Mouse (Mus musculus) cerebellum, adult 2 months (tissue): ENCODE measurements around the gene Agrn.

Source experiments
- CTCF ChIP-seq: fragments of 200-500 bp; IDR thresholded peaks from 2 replicates; pipeline ENCODE4 v1.5.1; 2011; ENCODE audit warnings: low read depth, mild to moderate bottlenecking, control low read depth, low read length, moderate library complexity, borderline replicate concordance; ENCODE audit not compliant: insufficient read depth
- POLR2A ChIP-seq: fragments of 200-500 bp; IDR thresholded peaks from 2 replicates; pipeline ENCODE4 v1.6.1; 2011; ENCODE audit warnings: low read length, control low read depth, borderline replicate concordance; ENCODE audit not compliant: insufficient read depth

- TF ChIP-seq POLR2A (no peak), CTCF (no peak)
Measured at GRCm38 (mm10) chr4:156188162-156188810, 9.0 kb downstream of the Agrn start.
